Mouse (Mus musculus) midbrain, embryonic 14.5 days (tissue): ENCODE data around the gene Rcc2. TPM values are rescaled to one million over a fixed set of nuclear protein-coding genes. Genes with fewer than 3 reads are reported as not detected.

Source experiments
- ATAC-seq: fragments of 200-750 bp; cut with Nextera tagmentation; 2 replicates; pipeline ENCODE4 v1.8.0; 2017; ENCODE audit warnings: moderate number of reproducible peaks, moderate library complexity; ENCODE audit not compliant: low FRiP score, low TSS enrichment
- DNase-seq: peaks from one replicate; pipeline ENCODE4 v3.0.0-alpha.2; 2015
- H3K27ac ChIP-seq: fragments of 300-500 bp; sonication (generic); replicated peaks from 2 replicates; pipeline ENCODE4 v1.5.1; 2014; ENCODE audit warnings: mild to moderate bottlenecking, low read depth, low read length, moderate library complexity
- H3K27me3 ChIP-seq: fragments of 300-500 bp; sonication (generic); 2 replicates; pipeline ENCODE4 v1.6.1; 2014; ENCODE audit warnings: low read length, control low read depth, mixed read lengths; ENCODE audit not compliant: control insufficient read depth, insufficient read depth
- H3K36me3 ChIP-seq: fragments of 300-500 bp; sonication (generic); 2 replicates; pipeline ENCODE4 v1.6.1; 2014; ENCODE audit warnings: low read length, control low read depth; ENCODE audit not compliant: control insufficient read depth, insufficient read depth
- H3K4me1 ChIP-seq: fragments of 300-500 bp; sonication (generic); 2 replicates; pipeline ENCODE4 v1.6.1; 2014; ENCODE audit warnings: mild to moderate bottlenecking, antibody characterized with exemption, low read length, control low read depth; ENCODE audit not compliant: control insufficient read depth, insufficient read depth
- H3K4me2 ChIP-seq: fragments of 300-500 bp; sonication (generic); 2 replicates; pipeline ENCODE4 v1.6.1; 2014; ENCODE audit warnings: mild to moderate bottlenecking, low read length, moderate library complexity
- H3K4me3 ChIP-seq: fragments of 300-500 bp; sonication (generic); replicated peaks from 2 replicates; pipeline ENCODE4 v1.5.1; 2014; ENCODE audit warnings: low read depth, low read length
- H3K9ac ChIP-seq: fragments of 300-500 bp; sonication (generic); replicated peaks from 2 replicates; pipeline ENCODE4 v1.6.1; 2014; ENCODE audit warnings: mild to moderate bottlenecking, low read length, moderate library complexity
- H3K9me3 ChIP-seq: fragments of 300-500 bp; sonication (generic); 2 replicates; pipeline ENCODE4 v1.6.1; 2016; ENCODE audit warnings: low read length, control low read depth, mixed read lengths; ENCODE audit not compliant: control insufficient read depth
- WGBS: fragments of 180-500 bp; shearing (Covaris S2); extraction: QIAGEN DNeasy Blood & Tissue Kit; methylation state at CpG from one replicate; pipeline ENCODE4 v1.1.7; 2014; 5-methylcytosine and 5-hydroxymethylcytosine counted together
- polyA plus RNA-seq: library from polyadenylated mRNA; unstranded; fragments of >200 nt; fragmentation: Nextera tagmentation; extraction: Ambion mirVana; gene quantifications from 2 replicates; pipeline ENCODE4 v1.2.1, GENCODE M21; 2014

Gene Rcc2
- polyA plus RNA-seq, 1 experiment from 2014 or later = 21.5 TPM

DNA sequence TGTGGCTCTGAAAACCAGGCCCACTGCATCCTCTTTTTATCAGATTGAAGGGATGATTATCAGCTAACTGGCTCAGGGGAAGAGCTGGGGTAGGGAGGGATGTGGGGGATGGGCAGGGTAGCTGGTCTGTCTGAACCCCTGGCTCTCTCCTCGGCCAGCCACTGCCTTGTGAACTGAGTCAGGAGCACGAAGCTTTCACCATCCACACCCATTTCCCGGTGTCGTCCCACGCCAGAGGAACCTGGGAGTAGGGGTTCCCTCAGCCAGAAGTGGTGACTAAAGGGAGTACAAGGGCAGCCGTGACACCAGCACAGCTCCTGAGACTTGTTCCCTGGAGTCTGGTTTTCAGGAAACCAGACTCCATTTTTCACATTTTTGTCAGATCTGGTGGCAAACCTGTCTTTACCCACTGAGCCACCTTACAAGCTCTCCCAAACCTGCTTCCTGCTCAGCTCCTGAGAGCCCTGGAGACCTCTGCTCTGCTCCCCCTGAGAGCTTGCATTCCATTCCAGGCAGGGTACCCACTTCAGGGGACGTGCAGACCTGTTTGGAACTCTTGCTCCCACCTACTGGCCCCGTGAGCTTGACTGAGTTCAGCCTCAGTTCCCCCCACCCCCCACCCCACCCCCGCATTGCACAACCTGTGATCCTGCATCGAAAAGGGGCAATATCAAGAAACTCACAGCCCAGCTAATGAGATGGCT is 37.3 kb upstream of the Rcc2 start:
- Histone ChIP-seq H3K27me3 (no peaks in the 10 kb centered on the region), H3K27ac (no peak overlapping the region), H3K36me3 (no peaks in the 10 kb centered on the region), H3K4me2 (no peak overlapping the region), H3K4me1 (peaks cover 13% of the 10 kb centered on the region), H3K9ac (no peak overlapping the region), H3K4me3 (no peak overlapping the region), H3K9me3 (no peaks in the 10 kb centered on the region)
- DNase-seq (no peak), ATAC-seq (no peak)
- 36% methylated on average over 10 of the region's 10 CpGs for WGBS

DNA sequence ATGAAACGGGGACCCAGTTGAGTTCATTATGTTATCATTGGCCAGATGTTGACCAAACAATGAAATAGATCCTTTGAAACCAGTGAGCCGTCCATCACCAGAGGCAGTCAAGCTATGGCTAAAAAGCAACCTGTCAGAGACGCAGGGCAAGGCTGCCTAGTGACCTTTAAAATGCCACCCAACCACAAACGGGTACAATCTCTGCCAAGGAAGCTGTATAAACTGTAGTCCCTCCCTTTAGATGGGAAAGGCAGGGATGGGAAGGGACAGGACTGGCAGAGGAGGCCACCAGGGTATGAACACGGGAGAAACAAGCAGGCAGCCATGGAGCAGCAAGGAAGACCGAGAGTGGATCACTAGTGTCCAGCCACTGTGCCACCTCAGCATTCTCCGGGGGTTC is 35.3 kb upstream of the Rcc2 start:
- no peaks in the 10 kb centered on the region for H3K9me3 ChIP-seq
- no peaks in the 10 kb centered on the region for H3K36me3 ChIP-seq
- no peak overlapping the region for H3K27ac ChIP-seq
- H3K4me2 ChIP-seq = no peak overlapping the region
- no peak for ATAC-seq
- H3K9ac ChIP-seq = no peak overlapping the region
- H3K4me1 ChIP-seq = 0 out of 2 replicates have a peak, but pooled peaks cover 5% of the 10 kb centered on the region
- H3K4me3 ChIP-seq = no peak overlapping the region
- DNase-seq = no peak
- 71% methylated on average over 7 of the region's 7 CpGs for WGBS
- no peaks in the 10 kb centered on the region for H3K27me3 ChIP-seq

GRCm38 (mm10) chr4:140665760-140666159 is 34.6 kb upstream of the Rcc2 start, which contains the start of gene Arhgef10l:
Gene Arhgef10l, minus strand, starts transcription at chr4:140666012.
- no peak for ATAC-seq
- Histone ChIP-seq H3K9me3 (no peaks in the 10 kb centered on the region), H3K27me3 (no peaks in the 10 kb centered on the region), H3K36me3 (no peaks in the 10 kb centered on the region), H3K4me2 (no peak within 1 kb of the TSS), H3K4me3 (no peak within 1 kb of the TSS), H3K27ac (no peak within 1 kb of the TSS), H3K4me1 (0 out of 2 replicates have a peak, but pooled peaks cover 5% of the 10 kb centered on the region), H3K9ac (no peak within 1 kb of the TSS)
- 87% methylated on average over 11 of the region's 11 CpGs for WGBS
- DNase-seq = no peak

- Histone ChIP-seq H3K4me3 (no peak overlapping the region), H3K27me3 (no peaks in the 10 kb centered on the region), H3K4me2 (no peak overlapping the region), H3K9me3 (no peaks in the 10 kb centered on the region), H3K9ac (no peak overlapping the region), H3K36me3 (no peaks in the 10 kb centered on the region), H3K27ac (no peak overlapping the region), H3K4me1 (0 out of 2 replicates have a peak, but pooled peaks cover under 1% of the 10 kb centered on the region)
- 92% methylated on average over 8 of the region's 8 CpGs for WGBS
- DNase-seq (no peak), ATAC-seq (no peak)
Measured at GRCm38 (mm10) chr4:140667802-140668201, 32.5 kb upstream of the Rcc2 start.

DNA sequence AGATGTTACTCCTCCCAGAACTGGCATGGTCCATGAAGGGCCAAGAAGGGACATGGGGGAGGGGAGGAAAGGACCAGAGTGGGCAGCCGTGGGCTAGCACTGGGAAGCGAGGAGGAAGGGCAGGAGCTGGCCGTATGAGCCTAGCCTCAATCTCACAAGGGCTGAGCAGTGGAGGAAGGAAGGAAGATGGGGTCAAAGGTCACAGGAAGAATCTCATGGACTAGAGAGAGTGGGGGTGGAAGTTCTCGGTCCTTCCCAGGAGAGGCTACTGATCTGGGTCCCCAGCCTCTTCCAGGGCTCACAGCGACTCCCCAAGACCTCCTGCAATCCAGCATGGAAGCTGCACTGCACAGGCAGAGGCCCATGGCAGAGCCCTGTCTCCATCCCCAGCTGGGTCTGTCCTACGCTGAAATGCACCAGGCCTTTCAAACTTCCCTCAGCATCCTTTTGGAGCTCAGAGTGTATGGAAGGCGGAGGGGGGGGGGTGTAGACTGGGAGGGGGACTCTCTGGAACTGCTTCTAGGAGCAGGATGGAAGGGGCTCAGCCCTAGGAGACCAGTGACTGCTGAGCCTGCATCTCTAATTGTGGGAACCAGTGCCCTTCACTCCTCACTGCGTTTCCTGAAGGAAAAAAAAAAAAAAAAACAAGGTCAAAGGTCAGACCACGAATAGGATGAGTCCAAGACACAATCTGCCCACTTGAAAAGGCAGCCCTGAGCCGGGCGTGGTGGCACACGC is 26.6 kb upstream of the Rcc2 start:
- Histone ChIP-seq H3K27me3 (no peaks in the 10 kb centered on the region), H3K27ac (no peak overlapping the region), H3K4me1 (no peaks in the 10 kb centered on the region), H3K9ac (no peak overlapping the region), H3K9me3 (no peaks in the 10 kb centered on the region), H3K36me3 (no peaks in the 10 kb centered on the region), H3K4me3 (no peak overlapping the region), H3K4me2 (no peak overlapping the region)
- no peak for DNase-seq
- no peak for ATAC-seq
- 43% methylated on average over 12 of the region's 12 CpGs for WGBS

DNA sequence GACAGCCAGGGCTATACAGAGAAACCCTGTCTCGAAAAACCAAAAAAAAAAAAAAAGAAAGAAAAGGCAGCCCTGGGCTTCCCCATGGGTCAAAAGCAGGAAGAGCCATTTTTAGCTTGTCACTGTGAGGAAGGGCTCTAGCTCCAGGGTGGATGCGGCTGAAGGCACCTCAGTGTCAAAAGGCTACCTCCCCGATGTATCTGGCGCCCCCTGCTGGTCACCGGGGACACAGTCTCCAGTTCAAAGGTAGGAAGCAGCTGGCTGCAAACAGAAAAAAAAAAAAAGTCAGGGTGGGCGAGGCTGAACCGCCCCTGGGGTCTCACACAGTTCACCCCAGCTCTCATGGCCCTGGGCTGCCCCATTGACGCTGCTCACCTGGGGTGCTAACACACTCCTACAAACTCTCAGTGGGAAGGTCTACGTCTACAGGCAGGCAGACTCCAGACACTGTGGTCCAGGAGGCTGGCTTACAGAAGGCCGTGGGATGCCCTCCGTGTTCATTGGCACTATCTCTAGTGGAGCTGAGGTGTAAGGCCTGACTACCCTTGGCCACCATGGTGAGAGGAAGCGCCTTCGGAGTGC is 25.9 kb upstream of the Rcc2 start:
- no peak; the same call in 1 of the 2 replicates for ATAC-seq
- no peaks in the 10 kb centered on the region for H3K4me1 ChIP-seq
- no peaks in the 10 kb centered on the region for H3K27me3 ChIP-seq
- no peaks in the 10 kb centered on the region for H3K36me3 ChIP-seq
- H3K9ac ChIP-seq = no peak overlapping the region
- H3K4me2 ChIP-seq = no peak overlapping the region
- no peaks in the 10 kb centered on the region for H3K9me3 ChIP-seq
- peak; percentile 89 for DNase-seq
- WGBS = 36% methylated on average over 12 of the region's 13 CpGs
- H3K4me3 ChIP-seq = no peak overlapping the region
- H3K27ac ChIP-seq = no peak overlapping the region

GRCm38 (mm10) chr4:140679038-140679437 is 21.3 kb upstream of the Rcc2 start:
- Histone ChIP-seq H3K9me3 (no peaks in the 10 kb centered on the region), H3K27ac (no peak overlapping the region), H3K4me3 (no peak overlapping the region), H3K27me3 (no peaks in the 10 kb centered on the region), H3K9ac (no peak overlapping the region), H3K36me3 (no peaks in the 10 kb centered on the region), H3K4me1 (peaks cover 4% of the 10 kb centered on the region; the same call in 1 of the 2 replicates), H3K4me2 (no peak overlapping the region)
- WGBS = 12% methylated on average over 5 of the region's 5 CpGs
- ATAC-seq = no peak
- peak; percentile 75 for DNase-seq

GRCm38 (mm10) chr4:140679723-140680380 is 20.5 kb upstream of the Rcc2 start:
- Histone ChIP-seq H3K9me3 (no peaks in the 10 kb centered on the region), H3K4me2 (no peak overlapping the region), H3K4me3 (no peak overlapping the region), H3K9ac (no peak overlapping the region), H3K36me3 (no peaks in the 10 kb centered on the region), H3K4me1 (peaks cover 8% of the 10 kb centered on the region; the same call in 1 of the 2 replicates), H3K27ac (no peak overlapping the region), H3K27me3 (no peaks in the 10 kb centered on the region)
- ATAC-seq (no peak), DNase-seq (peak; percentile 84)
- WGBS = 28% methylated on average over 18 of the region's 18 CpGs
